Mouse (Mus musculus): ENCODE data around the gene Abcc6. TPM values are rescaled to one million over a fixed set of nuclear protein-coding genes. Genes with fewer than 3 reads are reported as not detected.

Abcc6 gene
- polyA plus RNA-seq, 1 experiment from 2014 or later: 10.8 TPM

- peaks cover 16% of the 10 kb centered on the region for H3K36me3 ChIP-seq (replicated peaks; ENCODE audit: insufficient read depth, low read length)
These were observed 110.3 kb downstream of the Abcc6 start for GRCm38 (mm10) chr7:45919761-45920160.

GRCm38 (mm10) chr7:45919083-45919671 lies 110.9 kb downstream of the Abcc6 start:
- peaks cover 59% of the 10 kb centered on the region for H3K4me1 ChIP-seq (ENCODE audit: insufficient read depth)

More at GRCm38 (mm10) chr7:45919761-45920160, 110.3 kb downstream of the Abcc6 start:
- Histone ChIP-seq H3K9ac (replicated peaks) (peak overlapping the region; percentile 72; the same call in 1 of the 2 replicates), H3K4me3 (ENCODE audit: low read depth, low read length) (peak overlapping the region; percentile 56), H3K4me1 (ENCODE audit: insufficient read depth) (peaks cover 59% of the 10 kb centered on the region), H3K4me2 (ENCODE audit: low read depth, low read length) (peak overlapping the region; percentile 77), H3K9me3 (ENCODE audit: low read length) (no peaks in the 10 kb centered on the region), H3K27me3 (ENCODE audit: insufficient read depth, low read length) (no peaks in the 10 kb centered on the region), H3K27ac (ENCODE audit: low read depth) (peak overlapping the region; percentile 85)
- WGBS (ENCODE audit: insufficient replicate concordance): 46% methylated on average over 4 of the region's 4 CpGs
- ATAC-seq (no peak), DNase-seq (no peak)
- no peak for TF ChIP-seq EP300 (IDR thresholded peaks at IDR 0.05; ENCODE audit: low read depth)
- no peak for TF ChIP-seq CTCF (IDR thresholded peaks at IDR 0.05; ENCODE audit: low read depth)

GRCm38 (mm10) chr7:45917926-45918325 lies 112.2 kb downstream of the Abcc6 start:
- Histone ChIP-seq H3K4me2 (ENCODE audit: low read depth, low read length) (no peak overlapping the region), H3K4me1 (ENCODE audit: insufficient read depth) (peaks cover 51% of the 10 kb centered on the region), H3K9me3 (ENCODE audit: low read length) (no peaks in the 10 kb centered on the region), H3K27ac (ENCODE audit: low read depth) (peak overlapping the region; percentile 59), H3K4me3 (ENCODE audit: low read depth, low read length) (no peak overlapping the region), H3K9ac (replicated peaks) (no peak overlapping the region), H3K36me3 (replicated peaks; ENCODE audit: insufficient read depth, low read length) (peaks cover 16% of the 10 kb centered on the region), H3K27me3 (ENCODE audit: insufficient read depth, low read length) (no peaks in the 10 kb centered on the region)
- no peak for TF ChIP-seq CTCF (IDR thresholded peaks at IDR 0.05; ENCODE audit: low read depth)
- TF ChIP-seq EP300 (IDR thresholded peaks at IDR 0.05; ENCODE audit: low read depth): no peak
- ATAC-seq: no peak
- 86% methylated on average over 15 of the region's 15 CpGs for WGBS (ENCODE audit: insufficient replicate concordance)
- no peak for DNase-seq

More at GRCm38 (mm10) chr7:45919083-45919671, 110.9 kb downstream of the Abcc6 start:
- ATAC-seq (no peak), DNase-seq (no peak)
- WGBS (ENCODE audit: insufficient replicate concordance): 72% methylated on average over 14 of the region's 14 CpGs
- Histone ChIP-seq H3K27me3 (ENCODE audit: insufficient read depth, low read length) (no peaks in the 10 kb centered on the region), H3K9ac (replicated peaks) (no peak overlapping the region), H3K4me3 (ENCODE audit: low read depth, low read length) (no peak overlapping the region), H3K27ac (ENCODE audit: low read depth) (0 out of 2 replicates have a peak overlapping the region, but pooled peaks have one; percentile 22), H3K4me2 (ENCODE audit: low read depth, low read length) (peak overlapping the region; percentile 77), H3K36me3 (replicated peaks; ENCODE audit: insufficient read depth, low read length) (peaks cover 16% of the 10 kb centered on the region), H3K9me3 (ENCODE audit: low read length) (no peaks in the 10 kb centered on the region)
- no peak for TF ChIP-seq EP300 (IDR thresholded peaks at IDR 0.05; ENCODE audit: low read depth)
- peak; percentile 72 for TF ChIP-seq CTCF (IDR thresholded peaks at IDR 0.05; ENCODE audit: low read depth)

Other genes with a start within 250 kb of the Abcc6 start
- gene Lmtk3, start 246.6 kb downstream of the Abcc6 start, polyA plus RNA-seq (2015; fragmentation: Nextera tagmentation; extraction: Ambion mirVana): not detected in 2 replicates
- 0.26 and 0.38 TPM in 2 replicates for gene Sult2b1, start 245.6 kb downstream of the Abcc6 start, polyA plus RNA-seq (2015; fragmentation: Nextera tagmentation; extraction: Ambion mirVana)
- 21.4 and 24.2 TPM in 2 replicates for gene Cyth2, start 215.7 kb downstream of the Abcc6 start, polyA plus RNA-seq (2015; fragmentation: Nextera tagmentation; extraction: Ambion mirVana)
- gene Kcnj14, start 205.5 kb downstream of the Abcc6 start, polyA plus RNA-seq (2015; fragmentation: Nextera tagmentation; extraction: Ambion mirVana): 0.11 and 0.32 TPM in 2 replicates
- 18.3 and 19.3 TPM in 2 replicates for gene Grwd1, start 199.4 kb downstream of the Abcc6 start, polyA plus RNA-seq (2015; fragmentation: Nextera tagmentation; extraction: Ambion mirVana)
- gene Kdelr1, start 157.5 kb downstream of the Abcc6 start, polyA plus RNA-seq (2015; fragmentation: Nextera tagmentation; extraction: Ambion mirVana): 33.9 and 37.3 TPM in 2 replicates
- gene Grin2d, start 151.9 kb downstream of the Abcc6 start, polyA plus RNA-seq (2015; fragmentation: Nextera tagmentation; extraction: Ambion mirVana): 0.02 and 0.05 TPM in 2 replicates
- 0.70 and 0.71 TPM in 2 replicates for gene Syngr4, start 133.6 kb downstream of the Abcc6 start, polyA plus RNA-seq (2015; fragmentation: Nextera tagmentation; extraction: Ambion mirVana)
- gene Tmem143, start 133.4 kb downstream of the Abcc6 start, polyA plus RNA-seq (2015; fragmentation: Nextera tagmentation; extraction: Ambion mirVana): 3.5 and 4.3 TPM in 2 replicates
- gene Emp3, start 108.9 kb downstream of the Abcc6 start, polyA plus RNA-seq (2015; fragmentation: Nextera tagmentation; extraction: Ambion mirVana): 56.0 and 57.7 TPM in 2 replicates
- gene Ccdc114, start 106.2 kb downstream of the Abcc6 start, polyA plus RNA-seq (2015; fragmentation: Nextera tagmentation; extraction: Ambion mirVana): 0.64 and 1.2 TPM in 2 replicates
- 18.4 and 19.9 TPM in 2 replicates for gene Nomo1, start 3.4 kb upstream of the Abcc6 start, polyA plus RNA-seq (2015; fragmentation: Nextera tagmentation; extraction: Ambion mirVana)
- gene Kcnj11, start 70.5 kb upstream of the Abcc6 start, polyA plus RNA-seq (2015; fragmentation: Nextera tagmentation; extraction: Ambion mirVana): not detected in 2 replicates
- 0.09 and 0.11 TPM in 2 replicates for gene Abcc8, start 149.7 kb upstream of the Abcc6 start, polyA plus RNA-seq (2015; fragmentation: Nextera tagmentation; extraction: Ambion mirVana)
- gene Ush1c, start 208.2 kb upstream of the Abcc6 start, polyA plus RNA-seq (2015; fragmentation: Nextera tagmentation; extraction: Ambion mirVana): 0.08 and 0.11 TPM in 2 replicates
- not detected in 2 replicates for gene Otog, start 210.7 kb upstream of the Abcc6 start, polyA plus RNA-seq (2015; fragmentation: Nextera tagmentation; extraction: Ambion mirVana)